16 mouse cellular contexts compared by ENCODE assay signal in genomic region chr16:58504945-58505344, GRCm38 (mm10).
"Had no signal": no experiment of that assay in that cellular context is flagged by ENCODE, and none has a peak within 500 bp of the region (broad histone marks: within the 10 kb centered on the region; RNA-seq: fewer than 3 reads in every experiment).

No protein-coding gene starts in this region.

- H3K4me3 ChIP-seq: neural tube, embryonic 13.5 days; neural tube, embryonic 15.5 days; stomach, embryonic 15.5 days had no signal

- H3K36me3 ChIP-seq: neural tube, embryonic 13.5 days; neural tube, embryonic 15.5 days; stomach, embryonic 15.5 days had no signal

- H3K27ac ChIP-seq: neural tube, embryonic 13.5 days; neural tube, embryonic 15.5 days; stomach, embryonic 15.5 days; stomach, postnatal 0 days had no signal

- H3K27me3 ChIP-seq: neural tube, embryonic 13.5 days; neural tube, embryonic 15.5 days; stomach, embryonic 15.5 days had no signal

- H3K9ac ChIP-seq: neural tube, embryonic 13.5 days; neural tube, embryonic 15.5 days; stomach, embryonic 15.5 days had no signal

- H3K4me2 ChIP-seq: neural tube, embryonic 13.5 days; neural tube, embryonic 15.5 days; stomach, embryonic 15.5 days had no signal

- H3K9me3 ChIP-seq: neural tube, embryonic 13.5 days; neural tube, embryonic 15.5 days; stomach, embryonic 15.5 days had no signal

- DNase-seq: retina, postnatal 1 day; right cerebral cortex, adult 18-20 months; right cerebral cortex, postnatal 14 days; right cerebral cortex, postnatal 25 days; right cerebral cortex, postnatal 4 days; spleen, adult 18-20 months; thymus, adult 18-20 months; thymus, adult 2 months; thymus, postnatal 14 days; thymus, postnatal 25 days; thymus, postnatal 36 days; thymus, postnatal 4 days had no signal
